Mouse (Mus musculus) spleen, postnatal 10 days (tissue): Measurements from ENCODE around the gene Ddx20.

Source experiments
- DNase-seq, 2 experiments: peaks; one replicate each; pipeline ENCODE4 v3.0.0; 2021 to 2022; ENCODE audit warnings: low spot score in 2 of 2

Gene Ddx20

DNA sequence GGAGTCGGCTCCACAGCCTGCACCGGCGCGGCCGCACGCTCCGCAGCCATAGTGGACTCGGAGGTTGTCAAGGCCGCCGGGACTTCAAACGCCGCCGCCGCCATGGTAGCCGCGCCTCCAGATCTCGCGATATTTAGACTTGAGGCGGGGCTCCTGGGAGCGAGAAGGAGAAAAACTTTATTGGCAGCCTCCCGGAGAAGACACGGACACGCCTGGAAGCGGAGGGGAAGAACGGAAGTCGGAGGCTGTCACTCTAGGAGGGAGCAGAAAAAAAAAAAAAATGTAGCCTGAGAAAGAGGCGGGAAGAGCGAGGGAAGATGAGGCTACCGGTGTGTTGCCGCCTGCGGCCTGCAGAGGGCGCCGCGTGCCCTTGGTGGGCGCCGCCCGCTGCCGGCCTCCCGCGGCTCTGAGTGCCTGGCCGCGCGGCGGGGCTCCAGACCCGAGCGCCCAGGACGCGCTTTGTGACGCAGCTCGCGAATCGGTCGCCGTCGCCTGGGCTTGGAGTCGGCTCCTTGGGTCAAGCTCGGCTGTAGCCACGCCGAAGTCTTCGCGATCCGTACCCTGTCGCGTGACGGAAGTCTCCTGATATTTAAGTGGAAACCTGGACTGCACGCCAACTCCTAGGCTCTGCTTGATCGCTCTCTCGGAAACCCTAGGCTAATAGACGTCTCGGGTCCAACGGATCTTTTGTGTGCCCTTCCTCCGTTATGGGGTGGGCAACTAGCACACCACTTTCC, at the start of gene Ddx20:
Gene Ddx20, minus strand, starts transcription at position 251 of the 737 bp plus-strand sequence.
- peak; percentile 90 to 94 for DNase-seq

DNA sequence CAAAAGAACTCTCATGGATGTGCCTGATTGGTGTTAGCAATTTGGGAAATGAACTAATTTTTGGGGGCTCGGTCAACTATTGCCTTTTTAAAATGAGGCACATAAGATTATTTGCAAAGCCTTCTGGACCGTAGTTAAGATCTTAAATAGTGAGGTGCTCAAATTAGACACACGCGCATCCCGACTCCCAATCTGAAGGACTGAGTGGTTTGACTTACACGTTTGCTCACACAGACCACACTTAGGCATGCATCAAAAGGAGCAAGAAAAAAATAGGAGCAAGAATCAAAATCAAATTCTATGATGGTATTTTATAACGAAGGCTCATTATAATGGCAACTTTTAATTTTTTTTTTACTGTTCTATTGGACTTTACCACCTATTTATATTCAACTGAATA, 49.7 kb upstream of the Ddx20 start:
- DNase-seq, result no peak

DNA sequence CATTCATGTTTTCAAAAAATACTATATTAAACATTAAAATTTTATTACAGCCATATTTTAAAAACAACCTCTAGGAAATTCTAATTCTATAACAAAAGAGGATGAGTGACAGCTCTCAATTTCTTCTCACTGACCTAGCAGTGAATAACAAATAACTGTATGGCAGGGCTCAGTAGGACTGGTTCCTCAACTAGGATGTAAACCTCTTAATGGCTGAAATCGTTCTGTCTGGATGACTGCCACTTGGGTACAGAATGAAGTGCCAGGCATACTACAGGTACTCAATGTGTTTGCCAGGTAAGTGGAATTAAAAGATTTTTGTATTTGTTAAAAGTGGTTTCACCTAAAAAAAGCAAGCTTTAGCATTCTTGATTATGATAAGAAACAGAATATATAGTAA, 48.8 kb upstream of the Ddx20 start:
- DNase-seq, result no peak

DNA sequence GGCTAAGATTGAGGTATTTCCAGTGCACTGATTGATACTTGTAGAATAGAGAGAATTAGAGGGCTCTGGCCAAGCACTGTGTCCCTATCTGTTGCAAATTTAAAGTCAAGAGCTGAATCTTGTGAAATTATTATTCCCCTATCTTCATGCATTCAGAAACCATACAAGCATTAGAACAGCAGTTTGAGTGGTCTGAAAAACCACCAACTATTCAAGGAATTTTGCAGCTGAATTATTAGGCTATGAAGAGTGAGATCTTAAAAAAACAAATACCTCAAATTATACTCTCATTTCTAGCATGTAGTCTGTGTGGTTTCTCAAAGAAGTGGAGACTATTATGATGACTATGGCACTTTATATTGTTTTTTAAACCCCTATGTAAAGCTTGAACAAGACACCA, 47.9 kb upstream of the Ddx20 start:
- DNase-seq, result no peak

DNA sequence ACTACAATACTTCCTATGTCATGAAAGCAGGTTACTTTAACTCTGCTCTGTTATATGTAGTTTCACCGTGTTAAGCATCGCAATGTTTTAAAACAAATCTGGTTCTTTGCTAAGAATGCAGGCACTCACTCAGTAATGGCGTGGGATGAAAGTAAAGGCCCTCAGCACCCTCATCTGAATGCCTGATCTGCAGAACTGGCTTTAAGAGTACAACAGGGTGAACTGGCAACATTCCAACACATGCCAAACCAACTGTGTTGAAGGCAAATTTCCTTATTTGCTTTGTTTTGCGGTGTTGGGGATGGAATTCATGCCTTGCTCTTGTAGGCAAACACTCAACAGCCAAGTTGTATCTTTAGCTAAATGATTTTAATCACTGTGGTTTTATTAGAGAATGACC, 46.2 kb upstream of the Ddx20 start:
- DNase-seq, result no peak

DNA sequence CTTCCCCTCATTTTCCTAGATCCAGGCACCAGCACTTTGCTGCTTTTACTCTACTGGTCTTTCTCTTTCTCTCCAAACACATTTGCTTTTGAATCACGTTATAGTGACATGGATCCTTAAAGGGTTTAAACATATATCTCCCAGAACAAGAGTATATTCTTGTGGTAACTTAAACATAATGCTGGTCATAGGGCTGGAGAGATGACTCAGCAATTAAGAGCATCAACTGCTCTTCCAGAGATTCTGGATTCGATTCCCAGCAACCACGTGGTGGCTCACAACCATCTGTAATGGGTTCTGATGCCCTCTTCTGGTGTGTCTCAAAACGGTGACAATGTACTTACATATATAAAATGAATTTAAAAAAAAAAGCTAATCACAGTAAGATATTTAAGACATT, 45.0 kb upstream of the Ddx20 start:
- no peak for DNase-seq

DNA sequence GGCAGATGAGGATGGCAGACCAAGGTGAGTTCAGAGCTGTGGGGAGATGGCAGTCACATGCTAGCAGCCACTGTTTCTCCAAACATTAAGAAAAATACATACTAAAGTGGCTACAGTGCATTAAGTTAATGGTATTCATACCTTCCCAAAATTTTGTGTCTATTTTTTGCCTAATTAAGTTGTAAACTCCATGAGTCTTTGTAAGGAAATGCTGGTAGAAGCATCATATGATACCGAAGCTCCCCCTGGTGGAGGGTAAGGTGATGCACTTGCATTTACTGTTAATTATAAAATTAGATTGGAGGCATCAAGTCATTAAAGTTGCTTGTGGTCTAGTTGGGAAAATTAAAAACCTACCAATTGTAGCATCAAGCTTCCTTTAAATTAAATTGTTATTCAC, 38.7 kb upstream of the Ddx20 start:
- peak; percentile 47 to 80 for DNase-seq

DNA sequence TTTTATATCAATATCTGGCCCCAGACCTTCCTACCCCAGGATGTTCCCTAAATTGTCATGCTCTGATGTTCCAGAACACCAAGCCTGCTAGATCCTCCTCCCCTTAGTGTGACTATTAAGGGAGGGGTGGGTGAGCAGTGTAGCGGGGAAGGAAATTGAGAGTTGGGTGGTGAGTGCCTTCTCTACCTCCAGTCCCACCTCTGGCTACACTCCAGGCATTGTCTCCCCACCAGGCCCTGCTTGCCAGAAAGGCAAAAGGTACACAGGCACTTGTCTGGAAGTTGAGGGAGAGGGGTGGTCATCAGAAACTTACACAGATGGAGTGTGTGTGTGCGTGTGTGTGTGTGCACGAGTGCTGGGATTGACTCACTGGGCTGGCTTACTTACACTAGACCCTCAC, 35.1 kb upstream of the Ddx20 start:
- no peak for DNase-seq

DNA sequence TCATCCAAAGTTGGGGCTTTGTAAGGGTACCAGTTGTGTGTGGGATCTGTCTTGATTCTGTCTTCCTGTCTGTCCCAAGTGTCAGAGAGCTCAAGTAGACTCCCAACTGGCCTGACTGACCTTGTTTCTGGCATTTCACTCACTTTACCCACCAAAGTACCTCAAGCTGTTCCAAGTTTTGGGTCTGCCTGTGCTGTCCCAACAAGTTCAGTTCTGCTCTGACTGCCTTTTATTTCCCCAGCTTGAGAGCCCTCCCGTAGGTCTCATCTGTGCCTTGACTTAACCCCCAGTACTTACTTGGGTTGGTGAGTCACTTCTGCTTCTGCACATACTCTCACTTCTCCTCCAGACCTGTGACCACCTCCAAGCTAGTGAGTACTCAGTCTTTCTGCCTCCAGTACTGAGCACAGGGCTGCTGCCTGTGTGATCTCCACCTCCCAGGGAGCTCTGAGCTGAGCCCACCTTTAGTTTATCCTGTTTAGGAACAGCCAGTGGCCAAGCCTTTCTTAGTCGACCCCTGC, 34.4 kb upstream of the Ddx20 start:
- no peak for DNase-seq

DNA sequence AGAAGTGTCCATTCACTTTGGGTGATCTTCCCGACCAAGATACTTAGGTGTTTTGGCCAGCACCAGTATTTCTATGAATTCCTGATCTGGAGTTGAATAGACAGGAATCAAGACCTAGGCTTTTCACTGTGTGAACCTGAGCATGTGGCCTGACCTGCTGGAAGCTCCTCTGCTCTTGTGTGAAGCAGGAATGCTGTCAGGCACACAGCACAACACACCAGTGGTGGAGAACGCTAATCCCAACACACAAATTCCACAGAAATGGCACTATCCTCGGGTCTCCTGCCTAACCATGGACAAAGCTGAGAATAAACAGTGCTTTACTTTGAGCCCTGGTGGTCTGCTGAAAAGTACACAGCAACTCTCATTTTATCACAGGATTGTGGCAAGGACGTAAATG, 33.1 kb upstream of the Ddx20 start:
- DNase-seq, result no peak

DNA sequence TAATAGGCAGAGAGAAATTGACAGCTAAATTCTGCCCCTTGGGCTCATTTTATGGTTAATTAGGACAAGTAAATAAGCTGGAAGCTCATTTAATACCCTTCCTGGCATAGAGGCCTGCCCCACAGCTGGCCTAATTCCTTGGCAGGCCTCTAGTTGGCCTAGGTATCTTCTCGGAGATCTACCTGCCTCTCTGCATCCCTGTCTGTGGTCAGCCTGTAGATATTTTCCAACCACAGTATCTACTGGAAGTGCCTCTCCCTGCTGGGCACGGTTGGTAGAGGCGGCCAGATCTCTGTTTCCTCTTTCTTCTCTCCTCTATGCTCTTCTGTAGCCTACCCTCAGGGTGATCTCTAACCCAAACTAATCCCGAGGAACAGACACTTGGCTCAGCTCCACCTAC, 32.6 kb upstream of the Ddx20 start:
- no peak for DNase-seq

DNA sequence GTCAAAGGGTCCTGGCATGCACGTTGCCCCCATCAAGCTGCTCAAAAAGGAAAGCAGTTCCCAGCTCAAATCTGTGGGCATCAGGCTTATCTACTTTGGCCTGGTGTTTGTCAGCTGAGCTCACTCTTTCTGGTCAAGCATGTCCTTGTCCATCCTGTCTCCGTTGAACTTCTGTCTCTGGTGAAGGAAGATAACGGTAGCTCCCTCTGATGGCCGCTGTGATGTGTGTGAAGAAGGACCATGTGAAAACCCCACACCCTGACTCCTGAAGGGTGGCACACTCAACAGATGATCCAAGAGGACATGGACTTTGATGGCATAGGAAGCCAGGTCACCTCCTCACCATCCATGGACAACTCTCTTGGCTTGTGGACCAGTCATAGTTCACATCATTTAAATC, 31.4 kb upstream of the Ddx20 start:
- no peak for DNase-seq

DNA sequence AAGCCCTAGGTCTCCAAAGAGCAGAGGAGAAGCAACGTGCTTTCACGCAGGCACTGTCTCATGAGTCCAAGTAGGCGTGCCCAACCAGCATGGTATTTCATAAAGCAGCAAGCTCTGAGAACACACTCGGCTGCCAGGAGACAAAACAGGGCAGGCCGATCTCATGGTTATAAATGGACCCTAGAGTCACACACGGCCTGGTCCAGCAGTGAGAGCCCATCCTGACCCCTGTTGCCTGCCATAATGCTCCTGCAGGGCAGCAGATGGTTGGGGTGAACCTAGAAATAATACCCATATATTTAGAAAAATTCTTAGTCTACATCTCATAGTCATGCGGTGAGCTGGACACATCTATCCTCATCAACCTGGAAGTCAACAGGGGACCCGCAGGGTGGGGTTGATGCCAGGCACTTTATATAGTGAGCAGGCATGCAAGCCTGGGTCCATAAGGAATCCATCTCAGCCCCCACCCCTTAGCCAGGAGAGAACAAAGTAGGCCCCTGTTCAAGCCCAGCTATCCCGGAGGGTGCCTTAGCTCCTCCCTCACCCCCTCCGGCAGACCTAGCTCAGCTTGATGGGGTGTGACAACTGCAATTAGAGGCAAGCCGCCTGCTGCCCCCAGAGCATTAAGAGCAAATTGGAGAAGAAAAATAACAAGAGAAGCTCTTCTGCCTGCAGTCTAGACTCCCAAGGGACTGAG, 30.6 kb upstream of the Ddx20 start:
- no peak for DNase-seq

DNA sequence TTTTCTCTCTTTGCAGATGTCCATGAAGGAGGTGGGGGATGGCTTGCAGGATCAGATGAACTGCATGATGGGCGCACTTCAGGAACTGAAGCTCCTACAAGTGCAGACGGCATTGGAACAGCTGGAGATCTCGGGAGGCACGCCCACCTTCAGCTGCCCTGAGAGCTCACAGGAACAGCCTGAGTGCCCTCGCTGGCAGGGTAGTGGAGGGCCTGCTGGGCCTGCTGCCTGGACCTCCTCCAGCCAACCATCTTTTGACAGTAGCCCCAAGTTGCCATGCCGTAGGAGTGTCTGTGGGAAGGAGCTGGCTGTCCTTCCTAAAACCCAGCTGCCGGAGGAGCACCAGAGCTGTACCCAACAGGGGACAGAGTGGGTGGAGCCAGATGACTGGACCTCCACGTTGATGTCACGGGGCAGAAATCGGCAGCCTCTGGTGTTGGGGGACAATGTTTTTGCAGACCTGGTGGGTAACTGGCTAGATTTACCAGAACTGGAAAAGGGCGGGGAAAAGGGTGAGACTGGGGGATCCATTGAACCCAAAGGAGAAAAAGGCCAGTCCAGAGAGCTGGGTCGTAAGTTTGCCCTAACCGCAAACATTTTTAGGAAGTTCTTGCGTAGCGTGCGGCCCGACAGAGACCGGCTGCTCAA, 29.1 kb upstream of the Ddx20 start:
- DNase-seq, result no peak

DNA sequence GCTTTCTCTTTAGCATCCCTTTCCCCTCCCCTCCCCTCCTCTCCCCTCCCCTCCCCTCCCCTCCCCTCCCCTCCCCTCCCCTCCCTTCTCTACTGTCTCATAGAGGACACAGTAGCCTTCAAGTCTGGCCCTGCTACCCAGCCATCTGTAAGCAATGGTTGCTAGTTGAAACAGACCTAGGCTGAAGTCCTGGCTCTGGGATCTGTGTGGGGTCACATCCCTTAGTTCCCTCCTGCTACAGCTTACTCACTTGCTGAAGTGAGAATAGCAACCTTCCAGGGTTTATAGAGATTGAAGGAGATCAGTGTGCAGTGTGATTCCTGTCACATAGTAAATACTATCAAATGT, 27.4 kb upstream of the Ddx20 start:
- DNase-seq, result no peak

DNA sequence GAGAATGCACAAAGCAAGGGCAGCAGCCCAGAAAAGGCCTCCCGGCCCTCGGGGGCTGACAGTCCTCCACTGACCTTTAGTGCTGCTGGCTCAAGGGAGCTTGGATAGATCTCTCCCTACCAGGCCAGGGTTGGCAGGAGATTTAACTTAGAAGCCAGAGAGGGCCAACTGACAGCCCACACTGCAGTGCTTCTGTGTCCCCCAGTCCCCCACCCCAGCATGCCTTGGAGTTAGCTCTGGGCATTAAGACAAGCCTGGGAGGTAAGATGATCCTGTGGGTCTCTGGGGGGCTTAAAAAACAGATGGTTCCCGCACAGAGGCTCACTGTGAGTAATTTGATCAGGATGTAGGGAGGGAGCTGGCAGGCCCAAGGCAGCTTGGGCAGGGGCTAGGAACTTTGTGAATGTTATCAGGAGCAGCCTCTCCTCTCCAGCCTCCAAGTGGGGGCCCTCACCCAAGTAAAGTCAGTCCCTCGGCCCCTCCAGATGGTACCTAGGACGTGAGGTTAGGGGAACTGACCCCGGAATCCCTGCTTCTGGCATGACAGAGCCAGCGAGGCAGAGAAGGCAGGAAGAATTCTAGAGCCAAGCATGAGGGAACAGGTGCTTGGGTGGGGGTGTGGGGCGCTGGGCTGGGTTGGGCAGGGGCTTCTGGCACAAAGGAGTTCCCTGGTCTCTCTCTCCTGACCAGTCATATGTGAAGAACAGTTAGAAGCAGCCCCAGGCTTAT, 26.9 kb upstream of the Ddx20 start:
- DNase-seq, result no peak

DNA sequence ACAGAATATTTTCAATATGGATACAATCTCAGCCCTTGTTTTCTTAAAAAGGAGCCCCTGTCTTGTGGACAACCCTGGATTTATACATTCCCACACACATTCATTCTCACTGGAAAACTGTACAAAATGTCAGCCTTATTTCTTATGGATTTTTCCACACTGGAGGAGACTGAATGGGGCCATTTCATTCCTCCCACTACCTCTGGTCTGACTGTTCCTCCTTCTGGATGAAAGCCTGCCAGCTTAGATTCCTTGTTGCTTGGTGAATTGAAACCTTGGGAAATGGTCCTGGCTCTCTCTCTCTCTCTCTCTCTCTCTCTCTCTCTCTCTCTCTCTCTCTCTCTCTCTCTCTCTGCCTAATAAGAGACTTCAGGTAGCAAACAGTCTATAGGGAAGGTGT, 25.5 kb upstream of the Ddx20 start:
- no peak for DNase-seq

DNA sequence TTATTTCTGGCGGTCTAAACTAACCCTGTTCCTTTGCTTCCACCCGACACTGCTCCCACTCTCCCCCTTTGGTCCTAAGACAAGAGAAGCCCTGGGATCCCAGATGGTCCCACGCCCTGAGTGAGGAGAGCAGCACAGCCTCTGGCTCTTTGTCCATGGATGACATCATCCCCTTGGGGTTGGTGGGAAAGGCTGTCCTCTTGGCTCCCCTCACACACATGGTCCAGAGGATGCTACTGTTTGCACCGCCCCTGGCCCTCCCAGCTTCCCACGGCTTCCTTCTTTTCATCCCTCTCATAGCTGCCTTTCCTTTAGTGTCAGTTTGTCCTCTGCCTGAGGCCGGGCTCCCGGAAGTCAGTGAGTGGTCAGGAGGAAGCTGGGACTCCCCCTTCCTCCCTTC, 24.4 kb upstream of the Ddx20 start:
- DNase-seq, result no peak

DNA sequence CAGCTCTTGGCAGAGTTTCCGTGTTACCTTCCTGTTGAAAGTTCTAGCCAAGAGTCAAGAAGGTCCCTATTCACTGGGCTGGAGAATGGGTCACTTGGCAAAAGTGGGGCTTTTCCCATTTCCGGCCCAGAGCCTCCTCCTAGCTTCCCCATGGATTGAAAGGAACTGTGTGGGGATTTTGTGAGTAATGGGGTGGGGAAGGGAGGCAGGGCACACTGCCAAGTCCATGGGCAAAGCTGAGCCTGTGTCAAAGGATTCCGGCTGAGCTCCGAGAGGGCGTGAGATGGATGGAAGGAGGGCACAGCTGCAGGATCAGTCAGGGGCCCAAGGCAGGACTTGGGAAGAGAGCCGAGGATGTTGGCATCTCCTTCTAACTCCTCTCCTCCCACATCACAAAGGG, 22.9 kb upstream of the Ddx20 start:
- no peak for DNase-seq

DNA sequence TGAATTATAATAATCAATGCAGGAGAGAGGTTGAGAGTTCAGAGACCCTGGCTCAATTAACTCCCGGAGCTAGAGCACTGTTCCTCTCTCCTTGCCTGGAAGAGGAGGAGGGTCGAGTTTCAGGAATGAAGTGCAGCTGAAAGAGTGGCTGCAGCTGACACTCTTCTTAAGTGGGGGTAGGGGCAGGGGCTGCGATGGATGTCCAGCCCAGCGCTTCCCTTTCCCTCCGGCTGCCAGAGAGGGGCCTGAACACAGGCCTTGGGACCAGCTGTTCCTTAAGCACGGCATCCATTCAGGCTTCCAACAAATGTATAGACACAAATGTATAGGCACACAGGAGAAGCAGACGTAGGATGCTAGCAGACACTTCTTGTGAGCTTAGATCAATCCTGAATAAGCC, 20.2 kb upstream of the Ddx20 start:
- DNase-seq, result no peak

DNA sequence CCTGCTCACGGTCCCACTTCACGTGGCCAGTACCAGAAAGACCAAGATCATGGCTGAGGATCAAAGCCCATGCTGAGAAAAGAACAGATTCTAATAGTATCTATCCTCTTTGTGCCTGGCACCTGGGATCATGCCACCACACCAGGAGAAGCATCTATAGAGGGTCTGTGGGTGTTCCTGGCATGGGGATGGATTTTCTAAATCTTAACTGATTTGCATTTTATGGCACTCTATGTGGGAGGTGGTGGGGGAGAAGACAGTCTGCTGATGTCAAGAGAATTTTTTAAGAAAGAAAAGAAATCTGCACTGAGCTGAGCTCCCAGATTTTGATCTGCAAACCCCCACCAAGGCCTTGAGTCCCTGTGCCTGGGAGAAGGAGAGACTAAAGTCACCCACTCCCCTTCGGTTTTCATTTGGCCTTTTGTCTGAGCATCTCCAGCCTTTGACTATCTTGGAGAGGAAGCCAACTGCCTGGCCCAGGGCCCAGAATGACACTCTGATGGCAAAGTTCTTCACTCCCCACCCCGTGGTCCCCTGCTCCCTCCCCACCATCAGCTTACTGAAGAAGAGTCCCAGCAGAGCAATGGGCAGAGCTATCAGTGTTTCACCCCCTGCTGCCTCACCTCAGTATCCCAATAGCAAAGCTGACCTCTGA, 19.1 kb upstream of the Ddx20 start:
- no peak for DNase-seq

DNA sequence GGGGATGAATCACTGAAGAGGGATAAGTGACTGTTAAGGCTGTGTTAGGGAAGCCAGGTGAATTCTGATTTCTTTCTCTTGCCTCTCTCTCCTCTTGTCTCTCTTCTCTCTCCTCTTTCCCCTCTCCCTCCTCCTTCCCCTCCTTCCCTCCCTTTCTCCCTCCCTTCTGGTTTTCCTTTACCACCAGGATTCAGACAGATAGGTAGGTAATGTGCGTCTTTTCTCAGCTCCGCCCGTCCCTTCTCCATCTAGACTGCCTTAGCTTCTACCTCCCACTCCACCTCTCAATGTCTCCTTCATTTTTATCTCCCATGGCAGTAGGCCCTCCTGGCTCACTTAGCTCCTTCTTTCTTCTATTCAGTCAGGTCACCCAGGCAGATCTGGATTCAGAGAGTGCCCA, 18.2 kb upstream of the Ddx20 start:
- DNase-seq, result no peak
